Mouse (Mus musculus) liver, embryonic 12.5 days (tissue): ENCODE measurements around the gene AW209491. TPM values are rescaled to one million over a fixed set of nuclear protein-coding genes. Genes with fewer than 3 reads are reported as not detected.

Experiments
- polyA plus RNA-seq: library from polyadenylated mRNA; unstranded; fragments of >200 nt; fragmentation: Nextera tagmentation; extraction: Ambion mirVana; gene quantifications from 2 replicates; pipeline ENCODE4 v1.2.1, GENCODE M21; 2016

AW209491 gene
- polyA plus RNA-seq, 1 experiment from 2014 or later: 17.4 TPM

Other genes starting within 250 kb of the AW209491 start
- 0.23 and 0.37 TPM in 2 replicates for gene Hecw1, start 106.9 kb upstream of the AW209491 start, polyA plus RNA-seq
- 101 and 104 TPM in 2 replicates for gene Mrpl32, start 17.0 kb upstream of the AW209491 start, polyA plus RNA-seq
- gene Psma2, start 16.9 kb upstream of the AW209491 start, polyA plus RNA-seq: 167 and 169 TPM in 2 replicates